Mouse (Mus musculus) neural tube, embryonic 11.5 days (tissue): ENCODE data around the gene Kit. TPM values are rescaled to one million over a fixed set of nuclear protein-coding genes. Genes with fewer than 3 reads are reported as not detected.

ENCODE experiments used
- ATAC-seq: fragments of 200-750 bp; cut with Nextera tagmentation; 2 replicates; pipeline ENCODE4 v1.8.0; 2017; ENCODE audit warnings: moderate number of reproducible peaks, mild to moderate bottlenecking, moderate TSS enrichment, moderate library complexity; ENCODE audit not compliant: insufficient read depth, low FRiP score, low TSS enrichment
- DNase-seq: peaks from one replicate; pipeline ENCODE4 v3.0.0-alpha.2; 2015; ENCODE audit warnings: low spot score
- H3K27ac ChIP-seq: fragments of 300-500 bp; sonication (generic); 2 replicates; pipeline ENCODE4 v1.5.1; 2014; ENCODE audit warnings: low read depth, mild to moderate bottlenecking, low read length
- H3K27me3 ChIP-seq: fragments of 300-500 bp; sonication (generic); 2 replicates; pipeline ENCODE4 v1.6.1; 2014; ENCODE audit warnings: mild to moderate bottlenecking, low read length, mixed read lengths; ENCODE audit not compliant: control insufficient read depth, insufficient read depth
- H3K36me3 ChIP-seq: fragments of 300-500 bp; sonication (generic); 2 replicates; pipeline ENCODE4 v1.6.1; 2014; ENCODE audit warnings: mild to moderate bottlenecking, low read length, moderate library complexity, mixed read lengths; ENCODE audit not compliant: control insufficient read depth, insufficient read depth
- H3K4me1 ChIP-seq: fragments of 300-500 bp; sonication (generic); 2 replicates; pipeline ENCODE4 v1.6.1; 2014; ENCODE audit warnings: low read length, mixed read lengths; ENCODE audit not compliant: control insufficient read depth, insufficient read depth
- H3K4me2 ChIP-seq: fragments of 300-500 bp; sonication (generic); 2 replicates; pipeline ENCODE4 v1.6.1; 2014; ENCODE audit warnings: low read depth, mild to moderate bottlenecking, moderate library complexity
- H3K4me3 ChIP-seq: fragments of 300-500 bp; sonication (generic); 2 replicates; pipeline ENCODE4 v1.5.1; 2014; ENCODE audit warnings: low read depth, low read length
- H3K9ac ChIP-seq: fragments of 300-500 bp; sonication (generic); 2 replicates; pipeline ENCODE4 v1.6.1; 2014; ENCODE audit warnings: mild to moderate bottlenecking, low read length
- H3K9me3 ChIP-seq: fragments of 300-500 bp; sonication (generic); 2 replicates; pipeline ENCODE4 v1.6.1; 2016; ENCODE audit warnings: low read length; ENCODE audit not compliant: control insufficient read depth
- WGBS: fragments of 180-500 bp; shearing (Covaris S2); extraction: QIAGEN DNeasy Blood & Tissue Kit; methylation state at CpG from one replicate; pipeline ENCODE4 v1.1.7; 2014; 5-methylcytosine and 5-hydroxymethylcytosine counted together
- polyA plus RNA-seq: library from polyadenylated mRNA; unstranded; fragments of >200 nt; fragmentation: Nextera tagmentation; extraction: Ambion mirVana; gene quantifications from 2 replicates; pipeline ENCODE4 v1.2.1, GENCODE M21; 2014

Kit gene
- polyA plus RNA-seq, 1 experiment from 2014 or later = 25.5 TPM

GRCm38 (mm10) chr5:75622401-75622800, 47.7 kb downstream of the Kit start:
- H3K9ac ChIP-seq = no peak overlapping the region
- ATAC-seq = no peak
- 92% methylated on average over 4 of the region's 4 CpGs for WGBS

DNA sequence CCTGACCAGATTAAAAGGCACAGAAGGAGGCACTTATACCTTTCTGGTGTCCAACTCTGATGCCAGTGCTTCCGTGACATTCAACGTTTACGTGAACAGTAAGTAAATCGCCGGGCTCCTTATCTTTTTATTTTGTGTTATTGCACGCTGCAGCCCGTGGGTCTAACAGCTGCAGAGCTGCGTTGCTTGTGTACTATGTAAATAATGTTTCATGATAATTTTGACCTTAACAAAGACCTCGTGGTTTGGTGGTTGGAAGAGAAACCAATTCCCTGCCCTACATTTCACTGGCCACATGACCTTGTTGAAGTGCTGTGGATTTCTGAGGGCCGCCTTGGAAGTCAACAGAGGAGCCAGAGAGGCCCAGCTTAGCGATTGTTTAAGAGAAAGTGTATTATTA, 48.3 kb downstream of the Kit start:
- Histone ChIP-seq H3K36me3 (no peaks in the 10 kb centered on the region), H3K4me1 (no peaks in the 10 kb centered on the region), H3K27ac (no peak overlapping the region), H3K27me3 (no peaks in the 10 kb centered on the region), H3K4me3 (no peak overlapping the region), H3K9me3 (no peaks in the 10 kb centered on the region), H3K9ac (no peak overlapping the region), H3K4me2 (no peak overlapping the region)
- ATAC-seq (no peak), DNase-seq (no peak)
- 91% methylated on average over 11 of the region's 11 CpGs for WGBS

More at GRCm38 (mm10) chr5:75622401-75622800, 47.7 kb downstream of the Kit start:
- Histone ChIP-seq H3K9me3 (no peaks in the 10 kb centered on the region), H3K36me3 (no peaks in the 10 kb centered on the region), H3K4me2 (no peak overlapping the region), H3K4me3 (no peak overlapping the region), H3K27me3 (no peaks in the 10 kb centered on the region), H3K27ac (no peak overlapping the region), H3K4me1 (no peaks in the 10 kb centered on the region)
- DNase-seq = no peak

DNA sequence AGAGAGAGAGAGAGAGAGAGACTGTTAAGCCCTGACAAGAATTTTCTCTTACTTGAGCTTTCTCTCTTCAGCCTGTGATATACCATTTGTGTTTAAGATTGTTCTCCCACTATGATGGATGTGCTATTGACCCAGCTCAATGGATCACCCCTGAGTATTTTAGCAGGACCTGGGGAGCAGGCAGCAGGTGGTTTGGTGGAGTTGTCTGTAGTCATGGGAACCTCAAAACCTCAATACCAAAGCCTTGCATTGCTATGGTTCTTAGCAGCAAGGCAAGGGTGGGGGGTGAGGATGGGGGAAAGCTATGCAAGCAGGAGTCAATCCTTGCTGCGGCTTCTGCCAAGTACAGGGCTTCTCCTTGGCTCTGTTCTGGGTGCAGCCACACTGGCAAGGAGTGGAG, 48.8 kb downstream of the Kit start:
- Histone ChIP-seq H3K27me3 (no peaks in the 10 kb centered on the region), H3K4me2 (no peak overlapping the region), H3K9me3 (no peaks in the 10 kb centered on the region), H3K27ac (no peak overlapping the region), H3K4me1 (no peaks in the 10 kb centered on the region), H3K9ac (no peak overlapping the region), H3K4me3 (no peak overlapping the region), H3K36me3 (no peaks in the 10 kb centered on the region)
- DNase-seq (no peak), ATAC-seq (no peak)
- 95% methylated on average over 1 of the region's 1 CpGs for WGBS

DNA sequence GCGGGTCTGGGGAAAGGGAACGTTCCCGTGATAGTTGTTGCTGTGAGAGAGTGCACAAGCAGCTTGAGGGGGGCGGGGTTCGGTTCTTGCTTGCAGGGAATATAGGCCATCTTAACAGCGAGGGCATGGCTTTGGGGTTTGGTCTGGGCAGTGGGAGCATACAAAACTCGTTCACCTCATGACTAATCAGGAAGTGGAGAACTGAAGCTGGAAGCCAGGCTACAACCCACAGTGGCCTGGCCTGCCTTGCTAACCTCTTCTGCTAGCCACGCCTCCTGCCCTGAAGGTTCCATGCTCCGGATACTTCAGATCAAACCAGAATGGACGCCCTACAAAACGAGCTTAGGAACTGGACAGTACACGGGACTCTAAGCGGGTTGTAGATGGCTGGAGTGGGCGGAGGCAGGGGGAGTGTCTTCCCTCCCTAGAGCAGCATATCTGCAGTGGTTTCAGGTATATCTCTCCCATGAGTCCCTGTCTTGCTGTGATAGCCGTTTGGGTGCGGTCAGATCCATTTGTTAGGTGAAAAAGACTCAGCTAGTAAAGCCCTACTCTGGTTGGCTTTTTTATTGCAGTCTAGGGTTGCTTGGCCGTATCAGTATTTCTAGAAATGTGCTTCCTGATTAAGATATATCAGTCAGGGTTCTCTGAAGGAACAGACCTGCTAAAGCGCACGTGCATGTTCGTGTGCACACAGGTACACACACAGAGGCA, 49.4 kb downstream of the Kit start:
- no peaks in the 10 kb centered on the region for H3K36me3 ChIP-seq
- H3K4me3 ChIP-seq = no peak overlapping the region
- H3K9ac ChIP-seq = no peak overlapping the region
- DNase-seq = no peak
- no peaks in the 10 kb centered on the region for H3K27me3 ChIP-seq
- no peaks in the 10 kb centered on the region for H3K9me3 ChIP-seq
- 89% methylated on average over 20 of the region's 20 CpGs for WGBS
- no peak for ATAC-seq
- no peak overlapping the region for H3K4me2 ChIP-seq
- H3K4me1 ChIP-seq = no peaks in the 10 kb centered on the region
- no peak overlapping the region for H3K27ac ChIP-seq

- no peak for DNase-seq
- H3K4me2 ChIP-seq = no peak overlapping the region
- no peak overlapping the region for H3K27ac ChIP-seq
- no peaks in the 10 kb centered on the region for H3K4me1 ChIP-seq
- no peak overlapping the region for H3K4me3 ChIP-seq
- no peak overlapping the region for H3K9ac ChIP-seq
- H3K36me3 ChIP-seq = no peaks in the 10 kb centered on the region
- no peaks in the 10 kb centered on the region for H3K9me3 ChIP-seq
- no peak for ATAC-seq
- no peaks in the 10 kb centered on the region for H3K27me3 ChIP-seq
Measured at GRCm38 (mm10) chr5:75625059-75625458, 50.3 kb downstream of the Kit start.

DNA sequence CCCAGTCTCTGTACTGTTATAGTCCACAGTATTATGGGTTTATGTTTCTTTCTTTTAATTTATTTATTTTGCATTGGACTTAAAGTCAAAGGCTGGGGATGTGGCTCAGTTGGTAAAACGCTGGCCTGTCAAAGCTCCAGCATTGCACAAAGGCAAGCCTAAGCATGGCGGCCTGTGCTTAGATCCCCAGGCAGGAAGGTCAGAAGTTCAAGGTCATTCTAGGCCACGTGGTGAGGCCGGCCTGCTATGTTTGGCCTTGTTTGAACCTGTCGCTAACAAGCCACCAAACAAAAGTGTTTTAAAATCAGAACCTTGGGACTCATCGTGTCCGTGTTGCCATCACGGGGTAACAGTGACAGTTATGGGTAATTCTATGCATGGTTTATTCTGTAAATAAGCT, 51.6 kb downstream of the Kit start:
- no peak for DNase-seq
- Histone ChIP-seq H3K36me3 (no peaks in the 10 kb centered on the region), H3K9me3 (no peaks in the 10 kb centered on the region), H3K4me3 (no peak overlapping the region), H3K27me3 (no peaks in the 10 kb centered on the region), H3K4me2 (no peak overlapping the region), H3K4me1 (no peaks in the 10 kb centered on the region), H3K9ac (no peak overlapping the region), H3K27ac (no peak overlapping the region)
- WGBS = 61% methylated on average over 8 of the region's 8 CpGs
- ATAC-seq = no peak

GRCm38 (mm10) chr5:75626703-75627102, 52.0 kb downstream of the Kit start:
- WGBS = 70% methylated on average over 6 of the region's 6 CpGs
- no peak for ATAC-seq

DNA sequence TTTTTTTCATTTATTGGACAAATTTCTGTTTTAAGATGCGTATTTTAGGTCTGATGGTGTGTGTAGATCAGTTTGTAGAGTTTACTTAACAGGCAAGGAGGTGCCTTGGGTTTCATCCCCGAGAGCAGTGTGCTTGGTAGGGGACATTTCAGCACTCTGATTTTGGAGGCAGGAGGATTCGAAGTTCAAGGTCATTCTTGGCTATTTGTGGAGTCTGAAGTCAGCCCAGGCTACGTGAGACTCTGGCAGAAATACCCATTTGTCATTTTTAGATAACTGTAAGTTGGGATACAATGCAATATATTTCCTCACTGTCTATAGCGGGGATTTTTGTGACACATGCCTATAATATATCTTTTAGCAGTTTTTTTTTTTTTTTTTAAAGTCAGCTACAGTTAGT, 57.5 kb downstream of the Kit start:
- WGBS = 91% methylated on average over 5 of the region's 5 CpGs
- Histone ChIP-seq H3K4me1 (no peaks in the 10 kb centered on the region), H3K27me3 (no peaks in the 10 kb centered on the region), H3K27ac (no peak overlapping the region), H3K9ac (no peak overlapping the region), H3K4me3 (no peak overlapping the region), H3K36me3 (no peaks in the 10 kb centered on the region), H3K9me3 (no peaks in the 10 kb centered on the region), H3K4me2 (no peak overlapping the region)
- no peak for DNase-seq
- no peak for ATAC-seq

More at GRCm38 (mm10) chr5:75626703-75627102, 52.0 kb downstream of the Kit start:
- Histone ChIP-seq H3K4me3 (no peak overlapping the region), H3K27ac (no peak overlapping the region), H3K4me2 (no peak overlapping the region), H3K36me3 (no peaks in the 10 kb centered on the region), H3K4me1 (no peaks in the 10 kb centered on the region), H3K27me3 (no peaks in the 10 kb centered on the region), H3K9ac (no peak overlapping the region), H3K9me3 (no peaks in the 10 kb centered on the region)
- DNase-seq = no peak

- no peaks in the 10 kb centered on the region for H3K9me3 ChIP-seq
- H3K4me2 ChIP-seq = no peak overlapping the region
- no peak overlapping the region for H3K27ac ChIP-seq
- no peak for ATAC-seq
- no peak overlapping the region for H3K4me3 ChIP-seq
- H3K4me1 ChIP-seq = no peaks in the 10 kb centered on the region
- 93% methylated on average over 18 of the region's 18 CpGs for WGBS
- no peaks in the 10 kb centered on the region for H3K36me3 ChIP-seq
- DNase-seq = no peak
- no peak overlapping the region for H3K9ac ChIP-seq
- no peaks in the 10 kb centered on the region for H3K27me3 ChIP-seq
Measured at GRCm38 (mm10) chr5:75632846-75633640, 58.3 kb downstream of the Kit start.
